Mouse (Mus musculus) naive thymus-derived CD4-positive, alpha-beta T cell, adult 2 months (primary cell): ENCODE data around the gene Coq5.
"Not testable (repeated sequence)": the region's sequence is repeated elsewhere in the genome, so short reads cannot be mapped to it uniquely, and the experiment has no call there.

ENCODE experiments used
- DNase-seq: peaks from one replicate; pipeline ENCODE4 v3.0.0-alpha.2; 2011; ENCODE audit warnings: low read depth

The Coq5 gene

DNA sequence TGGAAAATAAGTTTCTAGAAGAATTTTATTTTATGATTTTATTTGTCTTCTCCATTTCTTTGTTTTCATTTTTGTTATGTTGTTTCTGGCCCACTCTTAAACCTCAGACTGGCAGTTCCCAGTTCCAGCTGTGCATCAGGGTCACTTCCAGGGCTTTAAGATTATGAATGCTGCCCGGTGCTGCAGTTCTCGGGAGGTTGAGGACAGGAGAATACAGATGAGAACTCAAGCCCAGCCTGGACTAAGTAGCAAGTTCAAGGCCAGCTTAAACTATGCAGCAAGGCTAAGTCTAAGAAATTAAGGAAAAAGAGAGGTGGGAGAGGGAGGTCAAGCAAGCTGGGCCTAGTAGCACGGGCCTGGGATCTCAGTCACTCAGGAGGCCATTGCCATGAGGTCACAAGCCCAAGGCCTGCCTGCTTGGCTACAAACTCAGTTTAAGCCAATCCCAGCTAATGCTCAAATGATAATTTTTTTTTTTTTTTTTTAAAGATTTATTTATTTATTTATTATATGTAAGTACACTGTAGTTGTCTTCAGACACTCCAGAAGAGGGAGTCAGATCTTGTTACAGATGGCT is 11.9 kb upstream of the Coq5 start:
- DNase-seq: no peak

DNA sequence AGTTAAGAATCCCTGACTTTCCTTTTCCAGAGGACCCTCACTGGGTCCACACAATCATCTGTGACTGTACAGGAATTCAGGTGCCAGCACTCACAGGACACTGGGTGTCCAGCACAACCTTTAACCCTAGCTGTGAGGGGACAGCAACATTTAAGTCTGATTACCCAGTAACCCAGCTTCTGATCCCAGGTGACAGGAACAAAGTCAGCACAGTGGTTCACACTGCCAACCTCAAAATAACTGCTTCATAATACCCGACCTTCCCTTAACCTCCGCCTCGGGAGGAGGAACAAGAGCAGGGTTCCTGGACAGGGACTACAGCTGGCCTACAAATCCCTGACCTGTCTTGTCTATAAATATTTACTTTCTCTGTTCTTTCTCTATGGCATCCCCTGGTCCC is 11.2 kb upstream of the Coq5 start:
- no peak for DNase-seq

DNA sequence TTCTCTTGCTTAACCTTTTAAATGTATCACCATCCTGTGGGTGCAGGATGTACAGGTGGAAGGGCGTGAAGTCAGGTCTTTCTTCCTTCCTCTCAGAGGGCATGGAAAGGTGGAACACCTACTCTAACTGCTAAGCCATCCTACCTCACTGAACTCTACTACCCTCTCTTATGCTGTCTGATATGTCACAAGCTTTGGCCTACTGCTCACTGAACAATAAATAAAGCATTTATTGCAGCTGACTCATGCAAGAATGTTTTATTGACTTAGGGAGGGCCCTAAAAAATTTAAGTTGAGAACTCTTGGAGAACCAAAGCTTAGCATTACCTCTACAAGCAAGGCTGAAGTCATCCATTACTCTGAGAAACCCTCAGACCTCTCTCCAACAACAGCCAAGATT is 9.5 kb upstream of the Coq5 start:
- DNase-seq: no peak

DNA sequence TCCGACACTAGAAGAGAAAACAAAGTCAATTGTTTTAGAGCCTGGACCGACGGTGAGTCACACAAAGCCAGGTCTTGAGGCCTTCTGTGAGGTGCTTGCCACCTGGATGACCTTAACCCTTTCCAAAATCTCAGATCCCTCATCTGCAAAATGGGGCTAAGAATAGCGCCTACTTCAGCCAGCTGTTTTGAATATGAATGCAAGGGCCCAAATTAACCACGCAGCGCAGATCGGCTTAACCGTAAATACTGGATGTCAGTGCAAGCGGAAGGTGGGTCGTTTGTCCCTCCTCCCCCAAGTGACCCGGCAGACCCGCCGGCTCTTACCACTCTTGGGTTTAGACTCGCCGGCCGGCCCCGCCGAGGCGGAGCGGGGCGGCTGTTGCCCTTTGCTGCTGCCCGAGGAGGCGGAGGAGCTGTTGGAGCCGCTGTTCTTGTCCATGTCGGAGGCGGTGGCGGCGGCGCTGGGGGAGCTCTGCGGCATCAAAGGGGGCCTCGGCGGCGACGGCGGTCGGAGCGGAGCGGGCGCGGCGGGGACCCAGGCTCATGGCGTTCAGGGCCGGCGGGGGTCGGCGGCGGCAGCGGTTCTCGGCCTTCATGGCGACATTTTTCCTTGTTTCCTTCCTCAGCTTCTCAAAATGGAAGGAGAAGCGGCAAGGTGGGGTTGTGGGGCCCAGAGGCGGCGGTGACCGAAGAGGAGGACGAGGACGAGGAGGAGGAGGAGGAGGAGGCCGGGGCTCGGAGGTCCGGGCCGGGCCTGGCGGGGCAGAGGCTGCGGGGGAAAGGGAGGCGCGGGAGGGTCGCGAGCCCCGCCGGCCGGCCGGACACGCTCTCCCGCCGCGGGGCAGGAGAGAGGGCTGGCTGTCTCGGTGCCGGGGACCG is 7.3 kb upstream of the Coq5 start:
- peak; percentile 51 for DNase-seq

GRCm38 (mm10) chr5:115272812-115273548 is 6.5 kb upstream of the Coq5 start, which contains the start of gene Rnf10:
Rnf10 (minus strand) TSS chr5:115272898.
- peak; percentile 97 for DNase-seq

- DNase-seq: no peak
Measured at GRCm38 (mm10) chr5:115273549-115274135, 5.8 kb upstream of the Coq5 start.

DNA sequence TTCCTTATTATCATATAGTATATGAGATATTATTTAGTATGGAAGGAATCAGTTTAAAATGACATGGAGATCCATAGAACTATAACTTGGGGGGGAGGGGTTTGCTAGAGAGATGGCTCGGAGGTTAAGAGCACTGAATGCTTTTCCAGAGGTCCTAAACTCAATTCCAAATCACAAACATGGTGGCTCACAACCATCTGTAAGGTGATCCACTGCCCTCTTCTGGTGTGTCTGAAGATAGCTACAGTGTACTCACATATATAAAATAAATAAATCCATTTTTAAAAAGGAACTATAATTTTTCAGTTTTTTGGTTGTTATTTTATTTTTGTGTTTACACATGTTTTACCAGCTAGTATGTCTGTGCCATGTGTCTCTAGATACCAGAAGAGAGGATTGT is 5.1 kb upstream of the Coq5 start:
- DNase-seq: no peak

- no peak for DNase-seq
Measured at GRCm38 (mm10) chr5:115274771-115275170, 4.7 kb upstream of the Coq5 start.

GRCm38 (mm10) chr5:115275998-115276397 is 3.5 kb upstream of the Coq5 start:
- DNase-seq: peak; percentile 60

- DNase-seq: no peak
Measured at GRCm38 (mm10) chr5:115278053-115278452, 1.4 kb upstream of the Coq5 start.

DNA sequence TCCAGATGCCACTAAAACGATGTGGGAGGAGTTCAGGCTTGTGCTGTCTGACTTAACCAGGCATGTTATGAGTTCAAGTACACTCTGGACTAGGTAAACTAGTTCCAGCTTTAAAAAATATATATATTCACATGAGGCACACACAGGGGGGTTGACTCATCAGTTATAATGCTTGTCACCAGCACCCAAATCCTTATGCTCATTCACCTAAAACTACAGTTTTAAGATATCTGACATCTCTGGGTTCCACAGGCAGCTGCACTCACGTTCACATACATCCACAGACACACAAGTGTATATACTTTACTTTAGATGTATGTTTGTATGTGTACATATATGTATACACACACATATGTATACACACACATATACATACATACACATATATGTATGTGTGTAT is 681 bp upstream of the Coq5 start:
- no peak for DNase-seq

DNA sequence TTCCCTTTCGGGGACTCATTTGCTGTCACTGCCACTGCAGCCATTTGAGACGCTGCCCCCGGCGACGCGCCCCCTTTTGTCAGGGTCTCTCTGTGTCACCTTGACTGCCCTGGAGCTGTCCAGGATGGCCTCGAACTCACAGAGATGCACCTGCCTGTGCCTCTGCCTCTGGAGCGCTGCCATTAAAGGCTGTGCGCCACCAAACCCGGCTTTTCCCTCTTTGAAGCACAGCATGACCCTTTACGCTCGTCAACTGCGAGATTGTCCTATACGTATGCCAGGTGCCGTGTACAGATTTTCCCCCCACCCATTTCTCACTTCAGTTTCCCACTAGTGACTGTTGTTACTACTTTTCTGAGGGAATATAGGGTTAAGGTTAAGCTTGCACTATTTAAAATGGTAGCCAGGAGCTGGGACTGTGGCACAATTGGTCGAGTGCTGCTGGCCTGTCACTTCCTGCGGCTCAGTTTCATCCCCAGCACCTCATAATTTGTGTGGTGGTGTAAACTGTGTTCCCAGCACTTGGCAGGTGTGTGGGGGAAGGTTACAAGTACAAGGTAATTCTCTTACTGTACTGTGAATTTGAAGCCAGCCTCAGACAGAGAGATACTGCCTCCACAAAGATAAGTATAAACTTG is 703 bp downstream of the Coq5 start:
- peak; percentile 48 for DNase-seq

- peak; percentile 46 for DNase-seq
Measured at GRCm38 (mm10) chr5:115284735-115285134, 5.3 kb downstream of the Coq5 start.

DNA sequence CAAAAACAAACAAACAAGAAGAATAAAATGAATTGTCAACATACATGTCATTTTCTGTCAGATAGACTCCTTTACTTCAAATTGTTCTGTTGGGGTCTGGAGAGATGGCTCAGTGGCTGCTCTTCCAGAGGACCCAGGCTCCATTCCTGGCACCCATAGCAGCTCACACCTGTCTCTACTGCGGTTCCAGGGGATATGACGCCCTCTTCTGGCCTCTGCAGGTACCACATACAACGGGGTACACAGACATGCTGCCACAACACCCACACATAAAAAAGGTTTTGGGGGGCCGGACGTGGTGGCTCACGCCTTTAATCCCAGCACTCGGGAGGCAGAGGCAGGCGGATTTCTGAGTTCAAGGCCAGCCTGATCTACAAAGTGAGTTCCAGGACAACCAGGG is 14.7 kb downstream of the Coq5 start:
- DNase-seq: no peak

- no peak for DNase-seq
Measured at GRCm38 (mm10) chr5:115296347-115296746, 16.9 kb downstream of the Coq5 start.

GRCm38 (mm10) chr5:115300035-115300744 is 20.7 kb downstream of the Coq5 start:
- no peak for DNase-seq

- DNase-seq: peak; percentile 100
Measured at GRCm38 (mm10) chr5:115300792-115301614, 21.5 kb downstream of the Coq5 start, which contains the start of gene Dynll1. Dynll1 (minus strand) TSS chr5:115300999.

- peak; percentile 27 for DNase-seq
Measured at GRCm38 (mm10) chr5:115301615-115302014, 22.1 kb downstream of the Coq5 start.

DNA sequence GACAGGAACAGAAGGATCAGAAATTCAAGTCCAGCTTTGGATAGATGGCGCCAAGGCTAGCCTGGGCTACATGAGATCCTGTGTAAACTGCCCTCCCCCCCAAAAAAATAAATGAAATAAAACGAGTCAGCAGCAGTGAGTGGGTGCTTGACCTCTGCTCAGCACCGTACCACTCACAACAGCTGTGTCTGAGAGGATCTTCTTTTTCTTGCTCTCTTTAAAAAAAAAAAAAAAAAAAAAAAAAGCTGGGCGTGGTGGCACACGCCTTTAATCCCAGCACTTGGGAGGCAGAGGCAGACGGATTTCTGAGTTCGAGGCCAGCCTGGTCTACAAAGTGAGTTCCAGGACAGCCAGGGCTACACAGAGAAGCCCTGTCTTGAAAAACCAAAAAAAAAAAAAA is 22.7 kb downstream of the Coq5 start:
- not testable (repeated sequence) for DNase-seq

DNA sequence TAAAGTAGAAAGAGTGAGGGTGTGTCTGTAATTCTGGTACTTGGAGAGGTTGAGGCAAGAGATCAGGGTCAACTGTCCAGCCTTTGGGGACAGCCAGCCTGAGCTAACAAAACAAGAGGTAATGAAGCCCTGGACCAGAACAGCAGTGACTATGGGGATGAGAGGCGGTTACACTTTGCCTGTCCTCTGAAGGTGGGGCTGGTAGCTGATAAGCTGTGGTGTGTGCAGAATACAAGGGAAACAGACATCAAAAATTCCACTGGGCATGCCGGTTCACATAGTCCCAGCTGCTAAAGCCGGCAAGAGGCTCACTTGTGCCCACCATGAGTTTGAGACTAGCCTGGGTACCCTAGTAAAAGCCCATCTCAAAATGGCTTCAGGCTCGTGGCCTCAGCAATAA is 32.9 kb downstream of the Coq5 start:
- DNase-seq: no peak
